Comparison of ENCODE assay signal across 10 mouse cellular contexts in genomic region chr10:53346506-53346905, GRCm38 (mm10). TPM values are rescaled to one million over a fixed set of nuclear protein-coding genes. Genes with fewer than 3 reads are reported as not detected.
DNase-seq lines count a peak whose midpoint lies in the region; ATAC-seq and TF ChIP-seq lines count a peak whose summit lies in the region.
"Had no signal": no experiment of that assay in that cellular context is flagged by ENCODE, and none has a peak within 500 bp of the region (broad histone marks: within the 10 kb centered on the region; RNA-seq: fewer than 3 reads in every experiment).

No protein-coding gene starts in this region.

- H3K4me3 ChIP-seq in hindbrain, embryonic 11.5 days (ENCODE audit: low read depth, low read length) = no peak overlapping the region
- H3K4me3 ChIP-seq in hindbrain, embryonic 16.5 days (ENCODE audit: low read length) = no peak overlapping the region
- no peak overlapping the region for H3K4me3 ChIP-seq in hindbrain, postnatal 0 days (ENCODE audit: low read length)
- H3K4me3 ChIP-seq: stomach, embryonic 15.5 days had no signal

- ATAC-seq in hindbrain, embryonic 11.5 days (ENCODE audit: low FRiP score) = no peak
- no peak for ATAC-seq in hindbrain, embryonic 16.5 days
- ATAC-seq in Patski = no peak
- ATAC-seq in hindbrain, postnatal 0 days = 0 out of 2 replicates have a peak, but pooled peaks have one; percentile 33
- ATAC-seq in megakaryocyte progenitor cell, adult 5-6 weeks (replicated peaks; ENCODE audit: poor library complexity) = peak; percentile 58

- no peak overlapping the region for H3K4me2 ChIP-seq in hindbrain, embryonic 11.5 days (replicated peaks; ENCODE audit: low read depth, low read length)
- no peak overlapping the region for H3K4me2 ChIP-seq in hindbrain, embryonic 16.5 days (ENCODE audit: low read length)
- no peak overlapping the region for H3K4me2 ChIP-seq in hindbrain, postnatal 0 days (ENCODE audit: low read depth, low read length)
- H3K4me2 ChIP-seq: stomach, embryonic 15.5 days had no signal

- H3K9me3 ChIP-seq in hindbrain, embryonic 11.5 days (ENCODE audit: control insufficient read depth, low read length) = no peaks in the 10 kb centered on the region
- H3K9me3 ChIP-seq in hindbrain, embryonic 16.5 days (ENCODE audit: control insufficient read depth, low read length) = no peaks in the 10 kb centered on the region
- H3K9me3 ChIP-seq in hindbrain, postnatal 0 days (ENCODE audit: low read length) = no peaks in the 10 kb centered on the region
- H3K9me3 ChIP-seq: stomach, embryonic 15.5 days had no signal

- no peaks in the 10 kb centered on the region for H3K36me3 ChIP-seq in hindbrain, embryonic 11.5 days (ENCODE audit: control insufficient read depth, insufficient read depth, low read length)
- no peaks in the 10 kb centered on the region for H3K36me3 ChIP-seq in hindbrain, embryonic 16.5 days (ENCODE audit: control insufficient read depth, insufficient read depth, low read length)
- H3K36me3 ChIP-seq in hindbrain, postnatal 0 days (ENCODE audit: insufficient read depth, low read length) = no peaks in the 10 kb centered on the region
- H3K36me3 ChIP-seq: stomach, embryonic 15.5 days had no signal

- DNase-seq in hindbrain, embryonic 11.5 days (ENCODE audit: low spot score) = peak; percentile 74
- peak; percentile 73 to 74 for DNase-seq in B cell, adult 2 months
- DNase-seq in Patski (ENCODE audit: low read depth, low spot score) = no peak
- peak; percentile 76 for DNase-seq in embryo, embryonic 11 days
- DNase-seq in hindbrain, postnatal 0 days (ENCODE audit: low spot score) = peak; percentile 72
- peak; percentile 61 for DNase-seq in thymus, postnatal 4 days

- CTCF ChIA-PET in Patski (lab: Charles Lee) = interaction anchor here (0.7 to 7.3 kb wide), 8 partner anchors 9 to 239 kb away, joined by 3 to 88 read pairs (median 3); partner anchors contain the start of gene Pln

- H3K4me1 ChIP-seq in hindbrain, embryonic 11.5 days (replicated peaks; ENCODE audit: control insufficient read depth, insufficient read depth, low read length) = no peaks in the 10 kb centered on the region
- peaks cover 2% of the 10 kb centered on the region; the same call in 1 of the 2 replicates for H3K4me1 ChIP-seq in hindbrain, embryonic 16.5 days (ENCODE audit: control insufficient read depth, insufficient read depth, low read depth, low read length)
- no peaks in the 10 kb centered on the region for H3K4me1 ChIP-seq in hindbrain, postnatal 0 days (ENCODE audit: insufficient read depth, low read length)

- H3K27me3 ChIP-seq in hindbrain, embryonic 11.5 days (ENCODE audit: control insufficient read depth, insufficient read depth, low read length) = no peaks in the 10 kb centered on the region
- H3K27me3 ChIP-seq in hindbrain, embryonic 16.5 days (replicated peaks; ENCODE audit: control insufficient read depth, insufficient read depth, low read length) = no peaks in the 10 kb centered on the region
- H3K27me3 ChIP-seq in Patski = no peaks in the 10 kb centered on the region
- H3K27me3 ChIP-seq in hindbrain, postnatal 0 days (ENCODE audit: insufficient read depth, low read length) = no peaks in the 10 kb centered on the region
- H3K27me3 ChIP-seq: stomach, embryonic 15.5 days had no signal

- in situ Hi-C loops in Patski (cut with MboI; ENCODE audit: low pct_unique_long_range_greater_than_20kb) = loop anchor here (10.0 kb wide), 1 partner anchor 258 kb away; no protein-coding TSS in a partner anchor

- no peak overlapping the region for H3K27ac ChIP-seq in hindbrain, embryonic 11.5 days (ENCODE audit: low read depth, low read length)
- H3K27ac ChIP-seq in hindbrain, embryonic 16.5 days (ENCODE audit: low read depth, low read length) = no peak overlapping the region
- no peak overlapping the region for H3K27ac ChIP-seq in hindbrain, postnatal 0 days
- H3K27ac ChIP-seq: stomach, embryonic 15.5 days had no signal

- POLR2A ChIA-PET in Patski (lab: Charles Lee) = no interaction called here

- 52% methylated on average over 3 of the region's 3 CpGs for WGBS in hindbrain, embryonic 11.5 days
- WGBS in hindbrain, embryonic 16.5 days = 46% methylated on average over 3 of the region's 3 CpGs
- WGBS in hindbrain, postnatal 0 days = 53% methylated on average over 3 of the region's 3 CpGs

- H3K9ac ChIP-seq in hindbrain, embryonic 11.5 days (ENCODE audit: low read depth, low read length) = no peak overlapping the region
- no peak overlapping the region for H3K9ac ChIP-seq in hindbrain, embryonic 16.5 days (ENCODE audit: low read depth, low read length)
- no peak overlapping the region for H3K9ac ChIP-seq in hindbrain, postnatal 0 days (replicated peaks; ENCODE audit: low read length)
- H3K9ac ChIP-seq: stomach, embryonic 15.5 days had no signal

- peak; percentile 68 for TF ChIP-seq CTCF in Patski (IDR thresholded peaks at IDR 0.05)
- peak; percentile 91 for TF ChIP-seq CTCF in hindbrain, postnatal 0 days (IDR thresholded peaks at IDR 0.05; ENCODE audit: low read depth)

RNA-seq across cellular contexts. Expression of gene Pln, which starts 9.0 kb away (rescaled TPM):
- 1.5 and 1.7 TPM in 2 replicates for polyA plus RNA-seq in hindbrain, embryonic 11.5 days (2014; fragmentation: Nextera tagmentation; extraction: Ambion mirVana)
- polyA plus RNA-seq in hindbrain, embryonic 16.5 days (2015; fragmentation: Nextera tagmentation; extraction: Ambion mirVana) = 0.44 and 1.2 TPM in 2 replicates
- polyA plus RNA-seq in Patski (2021) = 0.13 TPM
- total RNA-seq in hindbrain, postnatal 0 days (2014; rRNA removed) = 1.4 and 2.9 TPM in 2 replicates
- polyA plus RNA-seq in hindbrain, postnatal 0 days (2015; fragmentation: Nextera tagmentation; extraction: Ambion mirVana) = 0.35 and 0.53 TPM in 2 replicates
- total RNA-seq in megakaryocyte progenitor cell, adult 5-6 weeks (2015) = 0.64 TPM in 1 of 2 replicates, not detected in the other
- total RNA-seq in megakaryocyte progenitor cell, adult 5-6 weeks (2017) = 0.07 and 0.21 TPM in 2 replicates
- polyA plus RNA-seq: liver, adult 2 months had no signal

RNA-seq across cellular contexts. Expression of gene Cep85l, which starts 33.2 kb away (rescaled TPM):
- polyA plus RNA-seq in hindbrain, embryonic 11.5 days (2014; fragmentation: Nextera tagmentation; extraction: Ambion mirVana) = 5.8 and 13.0 TPM in 2 replicates
- 3.9 and 4.4 TPM in 2 replicates for polyA plus RNA-seq in hindbrain, embryonic 16.5 days (2015; fragmentation: Nextera tagmentation; extraction: Ambion mirVana)
- polyA plus RNA-seq in Patski (2021) = 3.3 TPM
- total RNA-seq in hindbrain, postnatal 0 days (2014; rRNA removed) = 15.4 and 16.2 TPM in 2 replicates
- polyA plus RNA-seq in hindbrain, postnatal 0 days (2015; fragmentation: Nextera tagmentation; extraction: Ambion mirVana) = 7.2 and 8.2 TPM in 2 replicates
- 34.0 and 37.0 TPM in 2 replicates for total RNA-seq in megakaryocyte progenitor cell, adult 5-6 weeks (2015)
- total RNA-seq in megakaryocyte progenitor cell, adult 5-6 weeks (2017) = 34.9 and 44.2 TPM in 2 replicates

Comparison
In these comparisons a context has a peak if more than half of its experiments do, and no peak if none do; other contexts are left out.
1. ATAC-seq: peak in hindbrain, postnatal 0 days (single experiment) and megakaryocyte progenitor cell, adult 5-6 weeks (single experiment); none in hindbrain, embryonic 11.5 days (single experiment), hindbrain, embryonic 16.5 days (single experiment) and Patski (single experiment).